Mouse (Mus musculus) cerebellum, adult 11-12 months (tissue): Measurements from ENCODE around the gene Pgd.
"Not testable (repeated sequence)": the region's sequence is repeated elsewhere in the genome, so short reads cannot be mapped to it uniquely, and the experiment has no call there.

Experiments used
- DNase-seq: peaks from one replicate; pipeline ENCODE4 v3.0.0; 2022

The Pgd gene

GRCm38 (mm10) chr4:149166215-149166946, at the start of gene Pgd:
Gene Pgd, minus strand, starts transcription at chr4:149166771.
- peak; percentile 94 for DNase-seq

GRCm38 (mm10) chr4:149215982-149216381, 49.4 kb upstream of the Pgd start:
- no peak for DNase-seq

DNA sequence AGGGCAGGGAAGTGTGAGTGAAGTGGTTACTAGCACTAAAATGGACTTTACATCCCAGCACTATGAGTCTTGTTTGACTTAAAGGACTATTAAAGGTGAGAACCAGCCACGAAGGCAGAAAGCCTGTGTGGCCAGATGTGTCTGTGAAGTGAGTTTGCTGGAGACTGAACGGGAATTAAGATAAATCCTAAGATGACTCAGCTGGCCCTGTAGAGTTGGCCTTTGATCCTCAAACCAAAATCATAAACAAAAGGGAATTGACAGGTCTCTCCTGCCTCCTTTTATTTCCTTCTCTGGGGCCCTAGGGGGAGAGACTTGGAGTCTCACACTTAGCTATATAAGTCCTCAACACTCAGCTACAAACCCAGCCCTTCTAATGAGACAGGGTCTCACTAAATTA, 48.8 kb upstream of the Pgd start:
- no peak for DNase-seq

DNA sequence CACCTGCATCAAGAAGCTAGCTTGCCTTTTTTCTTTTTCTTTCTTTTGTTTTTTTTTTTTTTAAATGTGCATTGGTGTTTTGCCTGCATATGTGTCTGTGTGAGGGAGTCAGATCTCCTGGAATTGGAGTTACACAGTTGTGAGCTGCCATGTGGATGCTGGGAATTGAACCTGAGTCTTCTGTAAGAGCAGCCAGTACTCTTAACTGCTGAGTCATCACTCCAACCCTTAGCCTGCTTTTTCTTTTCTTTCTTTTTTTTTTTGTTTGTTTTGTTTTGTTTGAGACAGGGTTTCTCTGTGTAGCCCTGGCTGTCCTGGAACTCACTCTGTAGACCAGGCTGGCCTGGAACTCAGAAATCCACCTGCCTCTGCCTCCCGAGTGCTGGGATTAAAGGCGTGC, 47.9 kb upstream of the Pgd start:
- not testable (repeated sequence) for DNase-seq

- DNase-seq = no peak
Observed at GRCm38 (mm10) chr4:149213466-149213865, 46.9 kb upstream of the Pgd start.

DNA sequence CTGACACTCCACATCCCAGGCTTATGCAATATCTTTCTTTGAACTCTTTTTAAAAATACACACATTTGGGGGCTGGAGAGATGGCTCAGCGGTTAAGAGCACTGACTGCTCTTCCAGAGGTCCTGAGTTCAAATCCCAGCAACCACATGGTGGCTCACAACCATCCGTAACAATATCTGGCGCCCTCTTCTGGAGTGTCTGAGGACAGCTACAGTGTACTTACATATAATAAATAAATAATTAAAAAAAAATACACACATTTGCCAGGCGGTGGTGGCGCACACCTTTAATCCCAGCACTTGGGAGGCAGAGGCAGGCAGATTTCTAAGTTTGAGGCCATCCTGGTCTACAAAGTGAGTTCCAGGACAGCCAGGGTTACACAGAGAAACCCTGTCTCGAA, 44.9 kb upstream of the Pgd start:
- not testable (repeated sequence) for DNase-seq

DNA sequence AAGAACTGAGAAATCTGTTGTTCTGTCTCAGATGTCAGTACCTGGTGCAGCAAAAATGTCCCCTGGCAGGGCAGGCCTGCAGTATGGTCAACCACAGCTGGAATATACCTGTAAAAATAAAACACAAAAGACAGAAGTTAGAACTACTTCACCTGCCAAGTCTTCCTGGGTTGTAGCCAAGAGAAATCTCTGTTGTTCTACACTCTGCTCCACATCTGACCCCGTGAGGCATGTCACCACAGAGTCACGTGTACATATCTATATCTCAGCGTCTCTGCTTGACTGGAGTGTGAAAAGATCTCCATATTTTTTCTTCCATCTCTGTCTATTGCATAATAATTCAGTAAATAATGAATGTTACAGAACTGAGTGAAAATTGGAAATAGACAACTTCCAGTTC, 35.9 kb upstream of the Pgd start:
- no peak for DNase-seq

DNA sequence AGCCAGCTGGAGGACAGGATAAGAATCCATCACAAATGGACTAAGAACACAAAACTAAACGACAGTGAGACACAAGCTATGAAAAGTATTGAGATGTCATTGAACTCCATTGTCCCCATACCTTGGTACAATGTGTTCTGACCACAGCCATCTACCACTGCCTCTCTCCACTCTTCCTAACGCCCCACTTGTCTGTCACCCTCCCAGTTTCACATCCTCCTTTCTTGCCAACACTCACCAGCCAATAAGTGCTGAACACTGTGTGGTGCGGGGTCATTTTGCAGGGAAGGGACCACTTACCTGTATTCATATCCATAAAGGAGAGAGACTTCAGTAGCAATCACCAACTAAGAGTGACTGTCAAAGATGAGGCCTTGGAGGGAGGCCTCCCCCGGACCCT, 34.5 kb upstream of the Pgd start:
- DNase-seq = no peak

- no peak for DNase-seq
Observed at GRCm38 (mm10) chr4:149197180-149197579, 30.6 kb upstream of the Pgd start.

GRCm38 (mm10) chr4:149191103-149191502, 24.5 kb upstream of the Pgd start:
- no peak for DNase-seq

DNA sequence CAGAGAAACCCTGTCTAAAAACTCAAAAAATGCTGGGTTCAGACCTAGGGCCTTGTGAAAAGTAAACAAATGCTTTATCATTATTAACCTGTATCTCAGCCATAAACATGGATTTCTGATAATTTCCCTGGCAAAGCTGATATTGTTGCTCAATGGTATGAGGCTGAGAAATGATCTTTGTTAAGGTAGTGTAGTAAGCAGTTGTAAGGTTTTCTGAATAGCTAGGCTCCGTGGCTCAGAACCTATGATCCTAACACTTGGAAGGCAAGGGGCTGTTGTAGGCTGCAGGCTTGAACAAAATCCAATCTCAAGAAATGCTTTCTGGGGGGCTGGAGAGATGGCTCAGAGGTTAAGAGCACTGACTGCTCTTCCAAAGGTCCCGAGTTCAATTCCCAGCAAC, 22.0 kb upstream of the Pgd start:
- DNase-seq = no peak

DNA sequence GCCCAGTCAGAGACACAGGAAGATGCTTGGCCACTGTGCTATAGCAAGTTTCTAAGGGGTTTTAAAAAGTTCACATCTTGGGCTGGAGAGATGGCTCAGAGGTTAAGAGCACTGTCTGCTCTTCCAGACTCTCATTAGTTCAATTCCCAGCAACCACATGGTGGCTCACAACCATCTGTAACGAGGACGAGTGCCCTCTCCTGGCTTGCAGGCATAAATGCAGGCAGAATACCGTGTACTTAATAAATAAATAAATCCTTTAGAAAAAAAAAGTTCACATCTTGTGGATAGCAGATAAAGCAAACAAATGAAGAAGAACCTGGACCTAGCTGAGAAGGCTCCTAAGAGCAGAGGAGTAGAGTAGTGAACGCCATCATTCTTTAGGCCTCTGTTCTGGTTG, 16.2 kb upstream of the Pgd start:
- DNase-seq = no peak

- DNase-seq = no peak
Observed at GRCm38 (mm10) chr4:149182192-149182591, 15.6 kb upstream of the Pgd start.

- DNase-seq = no peak
Observed at GRCm38 (mm10) chr4:149179573-149179972, 13.0 kb upstream of the Pgd start.

- no peak for DNase-seq
Observed at GRCm38 (mm10) chr4:149179160-149179559, 12.6 kb upstream of the Pgd start.

- DNase-seq = no peak
Observed at GRCm38 (mm10) chr4:149178328-149178727, 11.8 kb upstream of the Pgd start.

- DNase-seq = no peak
Observed at GRCm38 (mm10) chr4:149177046-149177445, 10.5 kb upstream of the Pgd start.

DNA sequence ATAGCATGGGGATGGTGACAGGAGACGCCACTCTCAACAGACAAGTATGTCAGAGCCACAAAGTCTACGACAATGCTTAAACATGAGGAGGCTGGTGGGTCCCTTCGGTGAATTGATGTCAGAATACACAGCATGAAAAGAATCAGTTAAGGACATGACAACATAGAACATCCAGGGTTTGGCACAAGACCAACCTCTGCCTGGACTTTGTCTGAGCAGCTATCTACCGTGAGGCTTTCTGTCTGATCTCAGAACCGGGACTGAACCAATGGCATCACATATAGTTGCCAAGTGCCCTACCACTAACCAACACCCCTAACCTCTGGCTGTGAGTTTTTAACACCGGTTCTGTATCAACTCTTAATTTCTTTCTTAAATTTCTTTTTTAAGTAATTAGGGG, 10.1 kb upstream of the Pgd start:
- DNase-seq = no peak

- DNase-seq = no peak
Observed at GRCm38 (mm10) chr4:149173661-149174060, 7.1 kb upstream of the Pgd start.

DNA sequence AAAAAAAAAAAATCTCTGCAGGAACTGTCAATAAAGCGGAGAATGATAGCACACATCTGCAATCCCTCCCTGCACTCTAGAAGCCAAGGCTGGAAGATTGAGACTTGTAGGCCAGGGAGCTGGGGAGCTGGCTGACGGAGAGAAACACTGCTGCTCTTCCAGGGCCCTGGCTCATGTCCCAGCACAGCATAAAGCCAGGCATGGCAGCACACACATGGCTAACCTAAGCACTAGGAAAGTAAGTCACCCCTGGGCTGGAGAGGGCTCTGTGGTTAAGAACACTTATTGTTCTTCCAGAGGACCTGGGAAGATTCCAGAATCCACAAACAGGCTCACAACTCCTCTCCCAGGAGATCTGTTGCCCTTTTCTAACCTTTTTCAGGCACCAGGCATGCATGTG, 6.1 kb upstream of the Pgd start:
- DNase-seq = peak; percentile 34

GRCm38 (mm10) chr4:149172083-149172482, 5.5 kb upstream of the Pgd start:
- no peak for DNase-seq

GRCm38 (mm10) chr4:149171581-149171981, 5.0 kb upstream of the Pgd start:
- no peak for DNase-seq

DNA sequence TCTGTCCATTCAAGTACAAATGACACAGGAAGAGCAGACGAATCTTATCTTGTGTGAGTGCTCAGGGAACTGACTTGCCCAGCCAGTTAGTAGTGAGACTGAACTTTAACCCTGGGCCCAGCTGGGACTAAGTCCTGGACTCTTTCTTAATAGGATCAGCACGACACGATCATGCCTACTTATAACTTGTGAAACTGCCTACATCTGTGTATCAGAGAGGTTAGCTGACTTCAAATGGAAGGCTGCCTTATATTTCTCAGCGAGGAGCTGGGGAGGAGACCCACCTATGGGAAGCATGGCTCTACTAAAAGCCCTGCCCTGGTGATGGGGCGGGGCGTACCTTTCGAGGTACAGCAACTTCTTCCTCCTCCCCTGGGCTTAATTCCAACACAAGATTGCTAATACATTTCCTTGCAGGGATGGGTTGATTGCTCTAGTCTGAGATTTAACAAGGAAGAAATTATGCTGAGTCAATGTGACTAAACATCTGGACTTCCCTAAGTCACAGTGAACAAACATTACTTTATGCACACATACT, 3.9 kb upstream of the Pgd start:
- no peak for DNase-seq

DNA sequence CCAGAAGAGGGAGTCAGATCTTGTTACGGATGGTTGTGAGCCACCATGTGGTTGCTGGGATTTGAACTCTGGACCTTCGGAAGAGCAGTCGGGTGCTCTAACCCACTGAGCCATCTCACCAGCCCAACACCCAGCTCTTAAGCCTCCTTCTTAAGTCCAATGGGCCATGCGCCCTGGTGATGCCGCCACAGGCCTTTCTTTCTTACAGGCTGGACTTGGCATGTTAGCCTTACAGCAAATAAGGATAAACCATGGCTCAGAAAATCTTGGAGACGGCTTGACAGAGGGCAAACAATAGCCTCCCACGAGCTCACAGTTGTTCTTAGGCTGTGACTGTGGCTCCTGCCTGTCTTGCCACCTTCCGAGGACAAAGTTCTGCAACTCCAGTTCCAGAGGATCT, 3.4 kb upstream of the Pgd start:
- DNase-seq = not testable (repeated sequence)

DNA sequence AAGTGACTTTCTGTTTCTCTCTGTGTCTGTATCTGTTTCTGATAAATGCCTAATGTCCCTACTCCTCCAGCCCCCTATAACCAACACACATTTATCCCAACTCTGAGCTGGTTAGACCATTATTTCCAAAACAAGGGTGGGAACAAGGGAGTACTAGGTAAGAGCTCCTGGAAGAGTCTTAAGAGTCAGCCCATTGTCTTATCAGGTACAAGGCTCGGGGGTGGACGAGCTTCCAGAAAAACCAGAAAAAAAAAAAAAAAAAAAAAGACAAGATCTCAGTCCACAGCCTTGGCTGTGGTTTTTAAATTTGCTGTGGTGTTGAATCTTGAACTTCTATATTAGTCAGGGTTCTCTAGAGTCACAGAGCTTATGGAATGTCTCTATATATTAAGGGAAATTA, 1.4 kb upstream of the Pgd start:
- DNase-seq = no peak
